Mouse (Mus musculus): ENCODE data around the gene Gosr2. TPM values are rescaled to one million over a fixed set of nuclear protein-coding genes. Genes with fewer than 3 reads are reported as not detected.

The Gosr2 gene
- polyA plus RNA-seq, 1 experiment = 87.4 TPM

GRCm38 (mm10) chr11:103666907-103667426 lies 30.7 kb downstream of the Gosr2 start:
- Histone ChIP-seq H3K27ac (ENCODE audit: insufficient read depth, low read length) (no peak overlapping the region), H3K27me3 (ENCODE audit: control insufficient read depth, insufficient read depth, low read length) (peaks cover 2% of the 10 kb centered on the region; the same call in 1 of the 2 replicates), H3K4me1 (ENCODE audit: control insufficient read depth, insufficient read depth, low read length) (peaks cover 15% of the 10 kb centered on the region), H3K4me3 (replicated peaks; ENCODE audit: insufficient read depth, low read depth, low read length) (no peak overlapping the region)
- DNase-seq = no peak
- 15% methylated on average over 13 of the region's 13 CpGs for WGBS
- TF ChIP-seq POLR2A (IDR thresholded peaks at IDR 0.05; ENCODE audit: borderline replicate concordance, insufficient read depth, low read length) (no peak), CTCF (IDR thresholded peaks at IDR 0.05; ENCODE audit: borderline replicate concordance, insufficient read depth, low read depth, low read length) (no peak)

GRCm38 (mm10) chr11:103666181-103666906 lies 31.4 kb downstream of the Gosr2 start:
- Histone ChIP-seq H3K27me3 (ENCODE audit: control insufficient read depth, insufficient read depth, low read length) (peaks cover 2% of the 10 kb centered on the region; the same call in 1 of the 2 replicates), H3K27ac (ENCODE audit: insufficient read depth, low read length) (no peak overlapping the region), H3K4me3 (replicated peaks; ENCODE audit: insufficient read depth, low read depth, low read length) (no peak overlapping the region), H3K4me1 (ENCODE audit: control insufficient read depth, insufficient read depth, low read length) (peaks cover 17% of the 10 kb centered on the region)
- no peak for TF ChIP-seq CTCF (IDR thresholded peaks at IDR 0.05; ENCODE audit: borderline replicate concordance, insufficient read depth, low read depth, low read length)
- TF ChIP-seq POLR2A (IDR thresholded peaks at IDR 0.05; ENCODE audit: borderline replicate concordance, insufficient read depth, low read length) = no peak
- peak; percentile 28 to 38 for DNase-seq
- 12% methylated on average over 10 of the region's 10 CpGs for WGBS

GRCm38 (mm10) chr11:103665695-103666094 lies 32.0 kb downstream of the Gosr2 start:
- Histone ChIP-seq H3K27me3 (ENCODE audit: control insufficient read depth, insufficient read depth, low read length) (peaks cover 2% of the 10 kb centered on the region; the same call in 1 of the 2 replicates), H3K27ac (ENCODE audit: insufficient read depth, low read length) (no peak overlapping the region), H3K4me3 (replicated peaks; ENCODE audit: insufficient read depth, low read depth, low read length) (no peak overlapping the region), H3K4me1 (ENCODE audit: control insufficient read depth, insufficient read depth, low read length) (peaks cover 17% of the 10 kb centered on the region)
- TF ChIP-seq CTCF (IDR thresholded peaks at IDR 0.05; ENCODE audit: borderline replicate concordance, insufficient read depth, low read depth, low read length) = no peak
- no peak for TF ChIP-seq POLR2A (IDR thresholded peaks at IDR 0.05; ENCODE audit: borderline replicate concordance, insufficient read depth, low read length)
- DNase-seq = no peak
- 62% methylated on average over 1 of the region's 1 CpGs for WGBS

- TF ChIP-seq POLR2A (IDR thresholded peaks at IDR 0.05; ENCODE audit: borderline replicate concordance, insufficient read depth, low read length) = no peak
- TF ChIP-seq CTCF (IDR thresholded peaks at IDR 0.05; ENCODE audit: borderline replicate concordance, insufficient read depth, low read depth, low read length) = no peak
- 92% methylated on average over 8 of the region's 8 CpGs for WGBS
- Histone ChIP-seq H3K27ac (ENCODE audit: insufficient read depth, low read length) (no peak overlapping the region), H3K27me3 (ENCODE audit: control insufficient read depth, insufficient read depth, low read length) (peaks cover 2% of the 10 kb centered on the region; the same call in 1 of the 2 replicates), H3K4me3 (replicated peaks; ENCODE audit: insufficient read depth, low read depth, low read length) (no peak overlapping the region), H3K4me1 (ENCODE audit: control insufficient read depth, insufficient read depth, low read length) (peaks cover 17% of the 10 kb centered on the region)
- DNase-seq = no peak
These were observed 34.6 kb downstream of the Gosr2 start for GRCm38 (mm10) chr11:103663119-103663518.

GRCm38 (mm10) chr11:103662546-103662945 lies 35.2 kb downstream of the Gosr2 start:
- no peak for DNase-seq
- Histone ChIP-seq H3K4me1 (ENCODE audit: control insufficient read depth, insufficient read depth, low read length) (peaks cover 17% of the 10 kb centered on the region), H3K27ac (ENCODE audit: insufficient read depth, low read length) (no peak overlapping the region), H3K27me3 (ENCODE audit: control insufficient read depth, insufficient read depth, low read length) (peaks cover 2% of the 10 kb centered on the region; the same call in 1 of the 2 replicates), H3K4me3 (replicated peaks; ENCODE audit: insufficient read depth, low read depth, low read length) (no peak overlapping the region)
- no peak for TF ChIP-seq CTCF (IDR thresholded peaks at IDR 0.05; ENCODE audit: borderline replicate concordance, insufficient read depth, low read depth, low read length)
- WGBS = 58% methylated on average over 5 of the region's 5 CpGs

GRCm38 (mm10) chr11:103661863-103662262 lies 35.8 kb downstream of the Gosr2 start:
- DNase-seq = peak in 1 of 2 experiments; percentile 22
- Histone ChIP-seq H3K27me3 (ENCODE audit: control insufficient read depth, insufficient read depth, low read length) (peaks cover under 1% of the 10 kb centered on the region; the same call in 1 of the 2 replicates), H3K4me1 (ENCODE audit: control insufficient read depth, insufficient read depth, low read length) (peaks cover 16% of the 10 kb centered on the region), H3K4me3 (replicated peaks; ENCODE audit: insufficient read depth, low read depth, low read length) (no peak overlapping the region), H3K27ac (ENCODE audit: insufficient read depth, low read length) (no peak overlapping the region)
- WGBS = 46% methylated on average over 4 of the region's 4 CpGs
- TF ChIP-seq CTCF (IDR thresholded peaks at IDR 0.05; ENCODE audit: borderline replicate concordance, insufficient read depth, low read depth, low read length) (no peak), POLR2A (IDR thresholded peaks at IDR 0.05; ENCODE audit: borderline replicate concordance, insufficient read depth, low read length) (no peak)

GRCm38 (mm10) chr11:103658189-103658588 lies 39.5 kb downstream of the Gosr2 start:
- H3K4me3 ChIP-seq (replicated peaks; ENCODE audit: insufficient read depth, low read depth, low read length) = no peak overlapping the region
- peaks cover 4% of the 10 kb centered on the region for H3K4me1 ChIP-seq (ENCODE audit: control insufficient read depth, insufficient read depth, low read length)
- H3K27ac ChIP-seq (ENCODE audit: insufficient read depth, low read length) = no peak overlapping the region
- DNase-seq = no peak
- no peaks in the 10 kb centered on the region for H3K27me3 ChIP-seq (ENCODE audit: control insufficient read depth, insufficient read depth, low read length)
- no peak for TF ChIP-seq CTCF (IDR thresholded peaks at IDR 0.05; ENCODE audit: borderline replicate concordance, insufficient read depth, low read depth, low read length)
- no peak for TF ChIP-seq POLR2A (IDR thresholded peaks at IDR 0.05; ENCODE audit: borderline replicate concordance, insufficient read depth, low read length)
- 27% methylated on average over 7 of the region's 7 CpGs for WGBS

- Histone ChIP-seq H3K27ac (ENCODE audit: insufficient read depth, low read length) (no peak overlapping the region), H3K4me3 (replicated peaks; ENCODE audit: insufficient read depth, low read depth, low read length) (no peak overlapping the region), H3K27me3 (ENCODE audit: control insufficient read depth, insufficient read depth, low read length) (no peaks in the 10 kb centered on the region), H3K4me1 (ENCODE audit: control insufficient read depth, insufficient read depth, low read length) (no peaks in the 10 kb centered on the region)
- WGBS = 27% methylated on average over 3 of the region's 3 CpGs
- TF ChIP-seq POLR2A (IDR thresholded peaks at IDR 0.05; ENCODE audit: borderline replicate concordance, insufficient read depth, low read length) (no peak), CTCF (IDR thresholded peaks at IDR 0.05; ENCODE audit: borderline replicate concordance, insufficient read depth, low read depth, low read length) (no peak)
- DNase-seq = no peak
These were observed 41.2 kb downstream of the Gosr2 start for GRCm38 (mm10) chr11:103656520-103656919.

Measured in cerebellum, adult 2 months (tissue).